Mouse (Mus musculus) CH12.LX (cell line): ENCODE data around the gene Gm10717.
"Not testable (repeated sequence)": the region's sequence is repeated elsewhere in the genome, so short reads cannot be mapped to it uniquely, and the experiment has no call there.

ENCODE experiments used
- CTCF ChIP-seq, 2 experiments: IDR thresholded peaks in 1 of 2; conservative IDR thresholded peaks in 1 of 2; 2 replicates each; pipeline ENCODE4 v1.5.1; 2011 to 2012; ENCODE audit warnings: low read depth in 2 of 2, low read length in 2 of 2, improper control_type of control experiment in 1 of 2, inconsistent platforms in 1 of 2, mild to moderate bottlenecking in 1 of 2, moderate library complexity in 1 of 2
- E2F4 ChIP-seq: IDR thresholded peaks from 2 replicates; pipeline ENCODE4 v1.6.1; 2011; ENCODE audit warnings: low read depth, low read length, improper control_type of control experiment; ENCODE audit not compliant: insufficient replicate concordance
- GABPA ChIP-seq: IDR thresholded peaks from 2 replicates; pipeline ENCODE4 v1.6.1; 2012; ENCODE audit warnings: low read depth, low read length, improper control_type of control experiment, inconsistent platforms; ENCODE audit not compliant: insufficient replicate concordance
- MAFK ChIP-seq: IDR thresholded peaks from 2 replicates; pipeline ENCODE4 v1.6.1; 2011; ENCODE audit warnings: low read length, improper control_type of control experiment; ENCODE audit not compliant: insufficient replicate concordance
- MAX ChIP-seq: IDR thresholded peaks from 2 replicates; pipeline ENCODE4 v1.6.1; 2011; ENCODE audit warnings: low read length, improper control_type of control experiment
- NRF1 ChIP-seq: IDR thresholded peaks from 2 replicates; pipeline ENCODE4 v1.6.1; 2014; ENCODE audit warnings: low read depth, mild to moderate bottlenecking, inconsistent platforms, low read length, improper control_type of control experiment, moderate library complexity
- UBTF ChIP-seq: IDR thresholded peaks from 2 replicates; pipeline ENCODE4 v1.6.1; 2012; ENCODE audit warnings: low read depth, mild to moderate bottlenecking, inconsistent platforms, low read length, improper control_type of control experiment, moderate library complexity
- ZMIZ1 ChIP-seq: IDR thresholded peaks from 2 replicates; pipeline ENCODE4 v1.6.1; 2012; ENCODE audit warnings: low read depth, mild to moderate bottlenecking, inconsistent platforms, low read length, improper control_type of control experiment

DNA sequence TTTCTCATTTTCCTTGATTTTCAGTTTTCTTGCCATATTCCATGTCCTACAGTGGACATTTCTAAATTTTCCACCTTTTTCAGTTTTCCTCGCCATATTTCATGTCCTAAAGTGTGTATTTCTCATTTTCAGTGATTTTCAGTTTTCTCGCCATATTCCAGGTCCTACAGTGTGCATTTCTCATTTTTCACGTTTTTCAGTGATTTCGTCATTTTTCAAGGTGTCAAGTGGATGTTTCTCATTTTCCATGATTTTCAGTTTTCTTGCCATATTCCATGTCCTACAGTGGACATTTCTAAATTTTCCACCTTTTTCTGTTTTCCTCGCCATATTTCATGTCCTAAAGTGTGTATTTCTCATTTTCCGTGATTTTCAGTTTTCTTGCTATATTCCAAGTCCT lies 436 bp downstream of the Gm10717 start:
- not testable (repeated sequence) for TF ChIP-seq GABPA; UBTF; ZMIZ1; MAFK; CTCF (conservative IDR thresholded peaks at IDR 0.05 in 1 of 2, IDR thresholded peaks at IDR 0.05 in 1 of 2; ENCODE audit: low read depth in 2 of 2, low read length in 2 of 2); MAX; E2F4; NRF1
